Mouse (Mus musculus) lung, adult 18-20 months (tissue): Measurements from ENCODE around the gene Tm9sf2.

Source experiments
- DNase-seq, 2 experiments: peaks; one replicate each; pipeline ENCODE4 v3.0.0; 2022; ENCODE audit warnings: mixed read lengths in 2 of 2

Tm9sf2 gene

DNA sequence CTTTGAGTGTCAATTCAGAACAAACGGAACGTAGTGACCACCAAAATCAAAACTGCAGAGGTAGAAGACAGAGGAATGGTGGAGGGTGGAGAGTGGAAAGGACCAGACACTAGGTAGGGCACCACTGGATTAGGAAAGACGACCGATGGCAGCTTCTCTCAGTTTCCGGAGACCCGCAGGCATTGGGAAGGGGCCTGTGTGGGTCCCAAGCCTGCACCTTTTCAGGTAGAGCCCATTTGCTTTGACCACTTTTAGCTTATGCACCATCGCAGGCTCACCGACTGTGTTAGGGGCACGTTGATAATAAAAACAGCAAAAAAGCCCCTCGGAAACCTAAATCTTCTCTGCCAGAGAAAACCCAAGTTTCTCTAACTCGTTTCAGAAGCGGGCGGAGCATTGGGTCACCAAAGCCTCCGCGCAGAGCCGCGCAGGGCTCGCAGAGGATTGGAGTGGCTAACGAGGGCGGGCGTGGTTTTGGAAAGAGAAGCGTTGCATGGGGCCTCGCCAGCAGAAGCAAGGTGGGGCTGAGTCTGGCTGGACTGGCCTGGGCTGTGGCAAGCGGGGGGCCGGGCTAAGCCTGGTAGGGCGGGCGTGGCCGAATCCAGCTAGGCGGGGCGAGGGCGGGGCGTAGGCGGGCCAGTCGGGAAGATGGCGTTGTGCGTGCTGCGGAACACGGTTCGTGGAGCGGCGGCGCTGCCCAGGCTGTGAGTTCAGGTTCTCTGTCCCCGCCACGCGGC is 74.4 kb downstream of the Tm9sf2 start, which contains the start of gene Clybl:
Gene Clybl (plus strand): TSS at position 627 of the 737 bp plus-strand sequence.
- peak; percentile 96 to 98 for DNase-seq

DNA sequence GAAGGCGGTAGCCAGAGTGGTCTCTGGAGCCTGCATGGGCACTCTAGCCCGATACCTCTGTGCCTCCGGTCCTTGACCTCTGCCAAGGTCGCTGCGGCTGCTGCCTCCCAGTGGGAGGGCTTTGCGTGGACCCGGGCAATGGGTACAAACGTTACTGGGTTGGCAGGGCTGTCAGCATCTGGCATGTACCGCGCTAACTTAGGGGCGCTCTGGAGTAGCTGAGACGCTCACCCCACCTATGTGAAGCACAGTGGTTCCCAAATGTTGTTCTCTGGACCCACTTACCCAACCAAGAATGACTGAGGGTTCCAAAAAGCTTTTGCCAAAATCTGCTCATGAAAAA is 74.9 kb downstream of the Tm9sf2 start:
- no peak for DNase-seq

DNA sequence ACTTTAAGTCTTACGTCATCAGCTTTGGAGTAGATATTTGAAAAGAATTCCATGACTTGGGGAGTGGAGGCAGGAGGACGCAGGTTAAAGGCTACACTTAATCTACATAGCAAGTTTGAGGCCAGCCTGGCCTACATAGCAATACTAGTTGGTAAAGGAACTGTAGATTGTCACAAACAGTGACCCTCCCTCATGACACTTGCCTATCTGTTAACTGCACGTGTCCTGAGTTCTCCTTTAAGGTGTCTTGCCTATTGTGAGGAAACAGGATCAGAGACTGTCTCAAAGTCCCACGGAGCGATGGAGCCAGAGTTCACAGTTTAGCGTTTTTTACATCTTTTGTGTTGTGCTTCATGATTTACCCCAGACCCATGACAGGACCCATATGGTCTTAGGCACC is 75.4 kb downstream of the Tm9sf2 start:
- no peak for DNase-seq

DNA sequence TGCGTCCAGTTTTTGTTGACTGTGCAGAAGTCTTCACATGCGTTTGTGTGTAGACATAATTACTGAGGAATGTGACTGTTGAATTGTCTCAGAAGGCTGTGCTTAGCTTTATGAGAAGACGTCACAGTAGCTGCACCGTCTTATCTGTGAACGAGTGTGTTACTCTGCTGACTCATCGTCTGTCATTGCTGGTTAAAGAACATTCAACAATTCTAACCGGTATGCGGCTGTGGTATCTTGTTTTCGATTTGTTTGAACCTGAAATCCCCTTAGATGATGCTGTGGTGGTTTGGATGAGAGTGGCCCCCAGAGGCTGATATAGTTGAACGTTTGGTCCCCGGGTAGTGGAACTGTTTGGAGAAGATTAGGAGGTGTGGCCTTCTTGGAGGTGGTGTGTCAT is 77.1 kb downstream of the Tm9sf2 start:
- no peak for DNase-seq

DNA sequence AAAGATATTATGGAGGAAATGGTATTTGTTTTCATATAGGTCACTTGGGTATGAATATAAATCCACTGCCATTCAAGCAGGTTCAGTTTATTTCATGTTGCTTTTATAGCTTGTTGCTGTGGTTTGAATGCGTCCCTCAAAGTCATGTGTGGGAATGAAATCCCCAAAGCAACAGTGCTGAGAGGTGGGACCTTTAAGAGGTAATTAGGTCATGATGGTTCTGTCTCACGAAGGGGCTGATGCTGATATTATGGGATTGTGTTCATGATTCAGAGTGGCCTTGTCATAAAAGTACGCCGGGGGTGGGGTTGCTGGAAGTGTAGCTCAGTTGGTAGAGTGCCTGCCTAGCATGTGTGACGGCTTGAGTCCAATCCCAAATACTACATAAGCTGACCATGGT is 81.4 kb downstream of the Tm9sf2 start:
- no peak for DNase-seq

DNA sequence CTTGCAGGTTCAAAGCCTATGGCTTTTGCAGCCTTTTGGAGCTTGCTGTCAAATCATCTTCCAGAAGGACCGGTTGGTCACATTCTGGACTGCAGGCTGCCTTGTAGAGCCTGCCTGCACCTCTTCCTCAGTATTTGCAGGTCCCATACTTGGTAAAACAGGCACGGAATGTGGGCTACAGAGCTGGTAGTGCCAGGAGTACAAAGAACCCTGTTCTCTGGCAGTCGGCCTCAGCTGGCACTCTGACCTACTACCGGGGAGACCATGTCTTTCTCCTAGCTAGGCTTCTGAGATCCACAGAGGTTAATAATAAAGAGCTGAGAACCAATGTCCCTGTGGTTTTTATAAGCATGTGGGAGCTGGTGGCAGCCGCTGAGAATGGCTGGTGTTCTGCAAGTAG is 83.1 kb downstream of the Tm9sf2 start:
- DNase-seq = no peak

DNA sequence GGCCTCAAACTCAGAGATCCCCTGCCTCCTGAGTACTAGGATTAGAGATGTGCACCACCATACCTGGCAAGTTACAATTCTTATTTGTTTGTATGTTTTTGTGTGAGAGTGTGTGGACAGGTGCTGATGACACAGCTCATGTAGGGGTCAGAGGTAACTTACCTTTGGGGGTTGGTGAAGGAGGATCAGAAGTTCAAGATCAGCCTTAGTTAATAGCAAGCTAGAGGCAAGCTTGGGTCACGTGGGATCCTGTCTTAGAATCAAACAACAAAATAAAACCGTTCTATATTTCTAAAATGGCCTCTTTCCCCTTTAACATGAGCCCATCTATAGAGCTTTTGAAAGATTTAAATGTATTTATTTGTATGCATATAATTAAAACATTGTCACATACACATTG is 83.7 kb downstream of the Tm9sf2 start:
- no peak for DNase-seq

DNA sequence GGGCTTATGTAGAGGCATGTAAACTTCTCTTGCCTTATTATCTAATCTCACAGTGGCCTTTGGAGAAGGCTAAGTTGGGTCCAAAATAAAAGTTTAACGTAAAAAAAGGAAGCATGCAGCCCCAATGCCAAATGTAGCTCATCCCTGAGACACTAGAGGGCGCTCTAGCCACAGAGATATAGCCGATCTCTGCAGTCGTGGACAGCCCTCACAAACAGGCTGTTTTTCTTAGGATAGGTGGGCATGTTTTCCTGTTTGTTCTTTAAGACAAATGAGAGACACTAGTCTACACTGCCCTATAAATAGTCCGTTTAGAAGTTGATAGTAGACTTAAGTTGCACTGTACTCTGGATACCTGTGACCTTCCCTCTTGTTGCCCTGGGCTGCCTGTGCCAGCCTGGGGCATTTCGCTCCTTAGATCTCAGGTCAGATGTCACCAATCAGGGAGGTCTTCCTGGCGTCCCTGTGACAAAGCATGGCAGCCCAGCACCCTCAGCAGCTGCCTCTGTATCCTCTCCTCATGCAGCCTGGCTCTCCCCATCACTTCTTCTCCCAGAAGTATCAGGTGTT is 84.2 kb downstream of the Tm9sf2 start:
- peak; percentile 24 to 35 for DNase-seq

DNA sequence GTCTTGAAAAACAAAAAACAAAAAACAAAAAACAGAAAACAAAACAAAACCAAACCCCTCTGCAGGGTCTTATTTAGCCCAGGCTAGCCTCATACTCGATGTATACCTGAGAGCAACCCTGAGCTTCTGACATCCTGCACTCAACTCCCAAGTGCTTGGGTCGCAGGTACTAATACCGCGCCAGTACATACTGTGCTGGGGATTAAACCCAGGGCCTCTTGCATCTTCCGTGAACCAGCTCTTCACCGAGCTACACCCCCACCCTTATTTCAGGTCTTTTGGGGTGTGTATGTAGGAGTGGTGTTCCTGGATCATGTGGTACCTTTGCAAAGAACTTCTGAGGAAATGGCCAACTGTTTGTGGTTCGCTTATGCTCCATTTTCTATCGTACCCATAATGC is 87.8 kb downstream of the Tm9sf2 start:
- DNase-seq = no peak

DNA sequence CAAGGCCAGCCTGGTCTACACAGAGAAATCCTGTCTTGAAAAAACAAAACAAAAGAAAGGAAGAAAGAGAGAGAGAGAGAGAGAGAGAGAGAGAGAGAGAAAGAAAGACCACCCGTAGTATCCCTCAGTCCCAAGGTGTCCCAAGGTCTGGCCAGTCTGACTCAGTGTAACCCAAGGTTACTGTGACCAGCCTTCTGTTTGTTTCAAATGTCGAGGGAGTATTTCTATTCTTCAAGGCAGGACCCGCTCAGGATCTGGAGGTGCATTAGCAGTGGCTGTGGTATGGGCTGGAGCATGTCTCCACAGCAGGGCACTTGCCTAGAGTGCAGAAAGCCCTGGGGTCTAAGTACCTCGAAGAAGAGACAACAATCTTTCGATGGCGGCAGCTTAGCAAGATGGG is 90.0 kb downstream of the Tm9sf2 start:
- no peak for DNase-seq

DNA sequence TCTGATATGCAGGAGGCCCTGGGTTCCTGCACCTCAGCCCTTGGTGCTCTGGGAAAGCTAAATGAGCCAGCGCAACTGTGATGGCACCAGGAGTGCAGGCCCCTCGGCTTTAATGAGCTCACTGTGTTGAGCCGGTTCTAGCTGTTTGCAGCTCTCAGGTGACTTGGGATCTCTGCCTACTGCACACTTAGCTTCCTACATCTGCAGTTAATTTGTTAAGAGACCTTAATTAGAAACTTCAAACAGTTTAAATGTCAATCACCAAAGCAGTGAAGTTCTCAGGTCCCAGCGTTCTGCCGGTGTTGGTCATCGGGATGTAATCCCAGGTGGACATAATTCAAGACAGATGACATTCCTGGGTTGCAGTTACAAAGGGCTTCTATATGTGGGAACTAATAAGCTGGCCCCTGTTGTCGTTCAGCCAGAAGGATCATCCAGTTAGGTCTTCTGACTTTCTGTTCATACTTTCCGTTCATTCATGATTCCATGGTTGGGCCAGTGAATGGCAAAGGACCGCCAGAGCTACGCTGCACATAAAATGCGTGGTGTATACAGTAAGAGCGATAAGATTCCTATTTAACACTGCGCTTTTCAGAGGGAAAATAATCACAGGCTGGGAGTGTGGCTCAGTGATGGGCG is 93.5 kb downstream of the Tm9sf2 start:
- DNase-seq = no peak

DNA sequence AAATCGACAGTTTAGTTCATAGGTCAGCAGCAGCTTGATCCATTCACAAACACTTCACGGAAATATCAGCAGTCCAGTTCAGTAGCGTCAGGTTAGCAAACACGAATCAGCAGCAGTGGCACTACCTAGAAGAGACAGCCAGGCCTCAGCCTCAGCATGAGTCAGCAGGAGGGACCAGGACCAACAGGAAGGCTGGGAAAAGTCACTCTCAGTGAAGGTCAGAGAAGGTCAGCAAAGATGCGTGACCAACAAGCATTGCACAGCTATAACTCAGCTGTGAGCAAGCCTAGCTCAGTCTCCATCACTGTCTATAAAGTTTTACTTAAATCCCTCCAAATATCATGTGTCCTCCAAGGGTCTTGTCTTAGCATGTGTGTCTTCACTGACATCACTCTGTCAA is 102.3 kb downstream of the Tm9sf2 start:
- no peak for DNase-seq
